Mouse (Mus musculus): ENCODE data around the gene Fbxl7. TPM values are rescaled to one million over a fixed set of nuclear protein-coding genes. Genes with fewer than 3 reads are reported as not detected.
"Not testable (repeated sequence)": the region's sequence is repeated elsewhere in the genome, so short reads cannot be mapped to it uniquely, and the experiment has no call there.

Gene Fbxl7
- polyA plus RNA-seq, 1 experiment from 2014 or later, result 10.0 TPM

- H3K27me3 ChIP-seq (replicated peaks), result no peaks in the 10 kb centered on the region
- H3K36me3 ChIP-seq, result no peaks in the 10 kb centered on the region
- H3K4me3 ChIP-seq, result no peak overlapping the region
- ATAC-seq (ENCODE audit: extremely low read depth, insufficient number of reproducible peaks, low FRiP score, low TSS enrichment), result no peak
- no peaks in the 10 kb centered on the region for H3K9me3 ChIP-seq
- WGBS, result 85% methylated on average over 3 of the region's 3 CpGs
- H3K4me1 ChIP-seq, result no peaks in the 10 kb centered on the region
- no peak overlapping the region for H3K27ac ChIP-seq (replicated peaks)
- no peak overlapping the region for H3K9ac ChIP-seq
- H3K4me2 ChIP-seq, result no peak overlapping the region
Observed at GRCm38 (mm10) chr15:26748484-26748883, 146.9 kb downstream of the Fbxl7 start.

DNA sequence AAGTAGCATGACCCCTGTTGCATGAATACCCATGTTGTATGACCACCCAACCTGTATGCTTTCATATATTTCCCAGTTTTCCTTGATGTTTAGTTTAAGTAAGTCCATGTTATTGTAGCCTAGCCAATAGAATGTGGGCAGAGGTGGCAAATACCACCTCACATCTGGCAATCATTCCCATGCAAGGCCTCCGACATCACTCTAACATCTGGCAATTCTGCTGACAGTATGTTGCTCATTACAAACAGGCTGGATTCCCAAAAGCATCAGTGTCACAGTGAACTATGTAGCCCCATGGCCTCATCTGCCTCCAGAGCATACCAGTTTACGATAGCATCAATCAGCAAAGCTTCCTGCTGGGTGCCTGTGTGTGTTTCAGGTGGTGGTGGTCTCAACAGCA, 163.0 kb downstream of the Fbxl7 start:
- Histone ChIP-seq H3K36me3 (no peaks in the 10 kb centered on the region), H3K9me3 (no peaks in the 10 kb centered on the region), H3K27me3 (replicated peaks) (no peaks in the 10 kb centered on the region), H3K9ac (no peak overlapping the region), H3K4me3 (no peak overlapping the region), H3K4me1 (peaks cover 10% of the 10 kb centered on the region), H3K27ac (replicated peaks) (no peak overlapping the region), H3K4me2 (no peak overlapping the region)
- ATAC-seq (ENCODE audit: extremely low read depth, insufficient number of reproducible peaks, low FRiP score, low TSS enrichment), result no peak
- 76% methylated on average over 2 of the region's 2 CpGs for WGBS

DNA sequence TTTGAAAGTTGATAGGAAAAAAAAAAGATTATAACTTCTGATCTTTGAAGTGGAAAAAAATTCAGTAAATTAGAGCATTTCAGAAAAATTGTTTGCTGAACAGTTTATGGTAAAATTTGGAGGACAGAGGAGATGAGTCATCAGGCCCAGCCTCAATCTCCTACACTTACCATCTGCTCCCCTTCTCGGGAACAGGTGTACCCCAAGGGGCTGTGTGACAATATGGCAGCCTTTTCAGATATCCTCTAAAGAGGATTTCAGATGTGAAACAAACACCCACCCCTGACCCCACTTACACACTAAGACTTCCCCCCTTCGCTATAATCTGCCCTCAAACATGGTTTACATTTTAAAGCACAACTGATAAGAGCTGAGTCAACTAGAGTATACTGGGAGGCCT, 164.6 kb downstream of the Fbxl7 start:
- ATAC-seq (ENCODE audit: extremely low read depth, insufficient number of reproducible peaks, low FRiP score, low TSS enrichment), result no peak
- no peaks in the 10 kb centered on the region for H3K36me3 ChIP-seq
- no peak overlapping the region for H3K4me2 ChIP-seq
- peaks cover 10% of the 10 kb centered on the region for H3K4me1 ChIP-seq
- H3K9ac ChIP-seq, result no peak overlapping the region
- no peak overlapping the region for H3K4me3 ChIP-seq
- H3K27ac ChIP-seq (replicated peaks), result no peak overlapping the region
- H3K9me3 ChIP-seq, result no peaks in the 10 kb centered on the region
- no peaks in the 10 kb centered on the region for H3K27me3 ChIP-seq (replicated peaks)
- 49% methylated on average over 2 of the region's 2 CpGs for WGBS

- H3K27me3 ChIP-seq (replicated peaks); H3K9ac ChIP-seq; ATAC-seq (ENCODE audit: extremely low read depth, insufficient number of reproducible peaks, low FRiP score, low TSS enrichment); H3K4me2 ChIP-seq; H3K36me3 ChIP-seq; H3K27ac ChIP-seq (replicated peaks); H3K4me3 ChIP-seq; H3K9me3 ChIP-seq: not testable (repeated sequence)
- 78% methylated on average over 6 of the region's 7 CpGs for WGBS
- peaks cover 10% of the 10 kb centered on the region for H3K4me1 ChIP-seq
Observed at GRCm38 (mm10) chr15:26729341-26729740, 166.0 kb downstream of the Fbxl7 start.

- Histone ChIP-seq H3K27ac (replicated peaks) (peak overlapping the region; percentile 59), H3K9ac (no peak overlapping the region), H3K4me3 (no peak overlapping the region), H3K9me3 (no peaks in the 10 kb centered on the region), H3K36me3 (no peaks in the 10 kb centered on the region), H3K4me2 (no peak overlapping the region), H3K27me3 (replicated peaks) (no peaks in the 10 kb centered on the region), H3K4me1 (peaks cover 28% of the 10 kb centered on the region)
- no peak for ATAC-seq (ENCODE audit: extremely low read depth, insufficient number of reproducible peaks, low FRiP score, low TSS enrichment)
- 35% methylated on average over 5 of the region's 5 CpGs for WGBS
Observed at GRCm38 (mm10) chr15:26718390-26719036, 176.9 kb downstream of the Fbxl7 start.

DNA sequence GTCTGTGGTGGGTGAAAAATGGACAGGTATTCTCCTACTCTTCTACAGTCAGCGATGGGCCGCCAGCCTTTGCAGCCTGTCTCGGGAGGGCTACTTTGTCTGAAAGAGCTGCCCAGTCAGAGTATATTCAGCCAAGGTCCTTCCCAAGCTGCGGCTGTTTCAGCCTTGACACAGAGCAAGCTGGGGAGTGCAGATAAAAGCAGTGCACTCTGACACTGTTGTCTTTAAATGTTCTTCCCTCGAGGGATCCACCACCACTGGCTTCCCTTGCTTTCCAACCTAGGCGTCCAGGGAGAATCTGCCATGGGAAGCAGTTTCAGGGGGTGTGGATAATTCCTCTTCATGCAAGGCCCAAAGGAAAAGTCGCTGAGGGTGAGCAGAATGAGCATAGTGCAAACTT, 177.4 kb downstream of the Fbxl7 start:
- no peak for ATAC-seq (ENCODE audit: extremely low read depth, insufficient number of reproducible peaks, low FRiP score, low TSS enrichment)
- no peaks in the 10 kb centered on the region for H3K9me3 ChIP-seq
- no peaks in the 10 kb centered on the region for H3K27me3 ChIP-seq (replicated peaks)
- WGBS, result 32% methylated on average over 7 of the region's 7 CpGs
- H3K9ac ChIP-seq, result no peak overlapping the region
- H3K4me1 ChIP-seq, result peaks cover 28% of the 10 kb centered on the region
- no peak overlapping the region for H3K4me2 ChIP-seq
- H3K4me3 ChIP-seq, result no peak overlapping the region
- H3K36me3 ChIP-seq, result no peaks in the 10 kb centered on the region
- H3K27ac ChIP-seq (replicated peaks), result peak overlapping the region; percentile 59

DNA sequence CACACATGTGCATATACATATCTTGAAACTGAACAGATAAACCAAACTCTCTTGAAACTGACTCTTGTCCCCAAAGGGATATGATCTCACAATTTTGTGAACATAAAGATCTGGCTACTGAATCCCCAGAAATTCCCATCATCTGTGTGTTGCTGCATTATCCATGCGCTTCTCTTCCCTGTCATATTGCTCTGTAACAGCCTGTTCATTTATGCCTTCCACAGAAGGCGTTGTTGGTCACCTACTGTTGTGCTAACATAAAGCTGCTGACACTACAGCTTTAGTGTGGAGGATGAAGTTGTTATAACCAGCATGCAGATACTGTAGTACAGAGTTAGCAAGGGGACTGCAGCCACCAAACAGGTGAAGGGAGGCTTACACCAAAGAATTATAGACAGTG, 179.2 kb downstream of the Fbxl7 start:
- no peak for ATAC-seq (ENCODE audit: extremely low read depth, insufficient number of reproducible peaks, low FRiP score, low TSS enrichment)
- WGBS, result 81% methylated on average over 2 of the region's 2 CpGs
- H3K36me3 ChIP-seq, result no peaks in the 10 kb centered on the region
- no peak overlapping the region for H3K4me2 ChIP-seq
- no peaks in the 10 kb centered on the region for H3K9me3 ChIP-seq
- H3K4me1 ChIP-seq, result peaks cover 32% of the 10 kb centered on the region
- H3K27ac ChIP-seq (replicated peaks), result no peak overlapping the region
- H3K4me3 ChIP-seq, result no peak overlapping the region
- no peaks in the 10 kb centered on the region for H3K27me3 ChIP-seq (replicated peaks)
- no peak overlapping the region for H3K9ac ChIP-seq

DNA sequence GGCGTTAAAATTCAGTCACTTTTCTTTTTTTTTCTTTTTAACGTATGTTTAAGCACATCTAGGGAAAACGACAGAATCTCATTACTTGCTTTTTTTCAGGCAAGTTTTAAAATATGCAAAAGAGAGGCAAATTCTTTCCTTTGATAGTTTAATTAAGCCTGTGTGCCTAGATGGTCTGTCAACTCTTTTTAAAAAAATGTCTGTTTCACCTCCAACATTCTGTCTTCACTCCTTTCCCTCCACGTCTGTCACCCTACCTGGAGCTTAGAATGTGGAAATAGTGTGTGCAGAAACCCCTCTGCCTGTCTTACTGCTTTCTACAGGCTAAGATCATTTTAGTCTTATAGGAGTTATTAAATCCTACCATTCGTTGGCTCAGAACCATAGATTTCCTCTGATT, 179.7 kb downstream of the Fbxl7 start:
- no peaks in the 10 kb centered on the region for H3K9me3 ChIP-seq
- no peak overlapping the region for H3K27ac ChIP-seq (replicated peaks)
- no peak for ATAC-seq (ENCODE audit: extremely low read depth, insufficient number of reproducible peaks, low FRiP score, low TSS enrichment)
- no peak overlapping the region for H3K9ac ChIP-seq
- 74% methylated on average over 5 of the region's 5 CpGs for WGBS
- H3K4me1 ChIP-seq, result peaks cover 32% of the 10 kb centered on the region
- no peaks in the 10 kb centered on the region for H3K27me3 ChIP-seq (replicated peaks)
- H3K36me3 ChIP-seq, result no peaks in the 10 kb centered on the region
- H3K4me3 ChIP-seq, result no peak overlapping the region
- H3K4me2 ChIP-seq, result no peak overlapping the region

DNA sequence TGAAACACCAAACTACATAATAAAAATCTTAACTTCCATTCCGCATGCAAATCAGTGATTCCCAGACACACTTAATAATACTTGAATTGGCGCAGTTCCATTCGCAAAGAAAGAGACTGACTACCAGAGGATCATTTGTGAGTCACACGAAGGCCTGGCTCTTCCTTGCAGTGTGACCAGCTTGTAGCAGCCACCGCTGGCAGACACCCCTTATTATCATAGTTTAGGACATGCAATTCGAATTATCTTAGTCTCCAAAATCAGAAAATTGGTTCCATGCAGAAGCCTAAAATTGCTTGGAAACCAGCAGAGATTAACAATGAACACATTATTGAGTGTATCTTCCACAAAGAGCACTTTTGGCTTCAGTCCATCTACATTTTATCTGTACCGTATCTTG, 183.1 kb downstream of the Fbxl7 start:
- ATAC-seq (ENCODE audit: extremely low read depth, insufficient number of reproducible peaks, low FRiP score, low TSS enrichment), result no peak
- WGBS, result 70% methylated on average over 7 of the region's 7 CpGs
- no peaks in the 10 kb centered on the region for H3K27me3 ChIP-seq (replicated peaks)
- no peak overlapping the region for H3K27ac ChIP-seq (replicated peaks)
- H3K4me2 ChIP-seq, result no peak overlapping the region
- no peaks in the 10 kb centered on the region for H3K36me3 ChIP-seq
- no peaks in the 10 kb centered on the region for H3K9me3 ChIP-seq
- H3K4me1 ChIP-seq, result peaks cover 11% of the 10 kb centered on the region
- H3K9ac ChIP-seq, result no peak overlapping the region
- no peak overlapping the region for H3K4me3 ChIP-seq

- Histone ChIP-seq H3K27ac (replicated peaks) (no peak overlapping the region), H3K9ac (no peak overlapping the region), H3K4me1 (peaks cover 16% of the 10 kb centered on the region), H3K4me3 (no peak overlapping the region), H3K4me2 (no peak overlapping the region), H3K9me3 (no peaks in the 10 kb centered on the region), H3K27me3 (replicated peaks) (no peaks in the 10 kb centered on the region), H3K36me3 (no peaks in the 10 kb centered on the region)
- no peak for ATAC-seq (ENCODE audit: extremely low read depth, insufficient number of reproducible peaks, low FRiP score, low TSS enrichment)
- 33% methylated on average over 2 of the region's 2 CpGs for WGBS
Observed at GRCm38 (mm10) chr15:26704966-26705365, 190.4 kb downstream of the Fbxl7 start.

GRCm38 (mm10) chr15:26703156-26703840, 192.1 kb downstream of the Fbxl7 start:
- H3K27ac ChIP-seq (replicated peaks), result no peak overlapping the region
- no peak for ATAC-seq (ENCODE audit: extremely low read depth, insufficient number of reproducible peaks, low FRiP score, low TSS enrichment)
- no peak overlapping the region for H3K4me3 ChIP-seq

More at GRCm38 (mm10) chr15:26703156-26703840, 192.1 kb downstream of the Fbxl7 start:
- H3K27me3 ChIP-seq (replicated peaks), result no peaks in the 10 kb centered on the region
- H3K9ac ChIP-seq, result no peak overlapping the region
- peaks cover 19% of the 10 kb centered on the region for H3K4me1 ChIP-seq
- WGBS, result 75% methylated on average over 6 of the region's 6 CpGs
- H3K36me3 ChIP-seq, result no peaks in the 10 kb centered on the region
- no peaks in the 10 kb centered on the region for H3K9me3 ChIP-seq
- no peak overlapping the region for H3K4me2 ChIP-seq

All from heart, embryonic 13.5 days (tissue).